Mouse (Mus musculus) bone marrow, adult 2 months (tissue): Measurements from ENCODE around the gene Clcn1.

Experiments
- CTCF ChIP-seq: fragments of 200-500 bp; IDR thresholded peaks from 2 replicates; pipeline ENCODE4 v1.5.1; 2011; ENCODE audit warnings: low read length, control low read depth; ENCODE audit not compliant: control insufficient read depth, insufficient read depth
- POLR2A ChIP-seq: fragments of 200-500 bp; IDR thresholded peaks from 2 replicates; pipeline ENCODE4 v1.6.1; 2011; ENCODE audit warnings: low read depth, mild to moderate bottlenecking, control low read depth, low read length, borderline replicate concordance; ENCODE audit not compliant: control insufficient read depth

- TF ChIP-seq CTCF: no peak
- TF ChIP-seq POLR2A: no peak
Observed at GRCm38 (mm10) chr6:42343361-42344120, 57.1 kb downstream of the Clcn1 start.
